Comparison of ENCODE assay signal across 23 mouse cellular contexts in genomic region chr1:84321327-84321726, GRCm38 (mm10). TPM values are rescaled to one million over a fixed set of nuclear protein-coding genes. Genes with fewer than 3 reads are reported as not detected.
A peak's percentile ranks its signal among the peaks of the same experiment; 100 is the strongest.
DNase-seq lines count a peak whose midpoint lies in the region; ATAC-seq and TF ChIP-seq lines count a peak whose summit lies in the region.
"Had no signal": no experiment of that assay in that cellular context is flagged by ENCODE, and none has a peak within 500 bp of the region (broad histone marks: within the 10 kb centered on the region; RNA-seq: fewer than 3 reads in every experiment).

No protein-coding gene starts in this region.

- 0 out of 2 replicates have a peak, but pooled peaks have one; percentile 65 for ATAC-seq in cerebellum, adult (ENCODE audit: insufficient number of reproducible peaks, low FRiP score, low TSS enrichment)
- ATAC-seq: CD4-positive, CD25-positive, alpha-beta regulatory T cell, adult 4 months; hindbrain, postnatal 0 days; intestine, postnatal 0 days; liver, embryonic 12.5 days; Patski had no signal

- no peak for TF ChIP-seq CTCF in olfactory bulb, adult 2 months (IDR thresholded peaks at IDR 0.05; ENCODE audit: insufficient read depth, low read depth, low read length)

- DNase-seq in cerebellum, adult 11-12 months = no peak
- peak; percentile 42 for DNase-seq in heart, adult 8-10 months (ENCODE audit: low spot score)
- DNase-seq in heart, postnatal 4 days = no peak
- DNase-seq in brain, adult 2 months (ENCODE audit: low read depth, low spot score) = peak; percentile 83
- no peak for DNase-seq in adrenal gland, postnatal 4 days (ENCODE audit: low spot score in 2 of 2)
- DNase-seq in kidney, postnatal 10 days = no peak
- DNase-seq: adrenal gland, postnatal 25 days; heart, postnatal 36 days; kidney, postnatal 14 days; lung, adult 2 months; thymus, postnatal 14 days had no signal

- 0 out of 2 replicates have a peak, but pooled peaks cover 2% of the 10 kb centered on the region for H3K4me1 ChIP-seq in olfactory bulb, adult 2 months (ENCODE audit: control insufficient read depth, insufficient read depth, low read length)
- H3K4me1 ChIP-seq: forebrain, embryonic 12.5 days; liver, embryonic 12.5 days; midbrain, embryonic 10.5 days had no signal

- H3K4me3 ChIP-seq in olfactory bulb, adult 2 months (ENCODE audit: insufficient read depth, low read depth, low read length) = no peak overlapping the region
- H3K4me3 ChIP-seq: embryonic facial prominence, embryonic 10.5 days; forebrain, embryonic 12.5 days; limb, embryonic 12.5 days; liver, embryonic 12.5 days; midbrain, embryonic 10.5 days had no signal

- peak overlapping the region; percentile 67 for H3K27ac ChIP-seq in olfactory bulb, adult 2 months (ENCODE audit: insufficient read depth, low read depth, low read length)
- H3K27ac ChIP-seq: embryonic facial prominence, embryonic 10.5 days; forebrain, embryonic 12.5 days; hindbrain, postnatal 0 days; limb, embryonic 12.5 days; liver, embryonic 12.5 days; midbrain, embryonic 10.5 days; stomach, postnatal 0 days had no signal

- TF ChIP-seq POLR2A in olfactory bulb, adult 2 months (IDR thresholded peaks at IDR 0.05; ENCODE audit: insufficient read depth, low read depth, low read length) = no peak

- 23% methylated on average over 4 of the region's 4 CpGs for WGBS in olfactory bulb, adult 2 months

RNA-seq across cellular contexts. Expression of gene Pid1, which starts 42.7 kb away (rescaled TPM):
- total RNA-seq in heart, adult 8-10 months (2022) = 1 to 10 TPM; 6.3 to 8.1 (median 6.5) TPM
- 10 to 100 TPM; 12.0 to 13.0 TPM for total RNA-seq in heart, postnatal 4 days (2021)
- polyA plus RNA-seq in olfactory bulb, adult 2 months (2012; ENCODE audit: insufficient read depth, insufficient read length, low replicate concordance, missing spikeins) = not detected in 2 replicates
- total RNA-seq in adrenal gland, postnatal 4 days (2021) = 10 to 100 TPM; 18.5 to 25.5 TPM

Comparison
In these comparisons a context has a peak if more than half of its experiments do, and no peak if none do; other contexts are left out.
1. DNase-seq: peak in heart, adult 8-10 months (single experiment) and brain, adult 2 months (single experiment); none in cerebellum, adult 11-12 months (single experiment), heart, postnatal 4 days (single experiment), adrenal gland, postnatal 4 days (0 of 2) and kidney, postnatal 10 days (single experiment).